Mouse (Mus musculus): Measurements from ENCODE around the gene Mrc1. TPM values are rescaled to one million over a fixed set of nuclear protein-coding genes. Genes with fewer than 3 reads are reported as not detected.

Mrc1 gene
- polyA plus RNA-seq, 1 experiment from 2014 or later: 6.0 TPM

GRCm38 (mm10) chr2:14315113-14315512 lies 85.9 kb downstream of the Mrc1 start:
- whole genome bisulfite sequencing: 93% methylated on average over 3 of the region's 3 CpGs
- Histone ChIP-seq H3K27ac (ENCODE audit: low read length) (no peak overlapping the region), H3K27me3 (ENCODE audit: control insufficient read depth, insufficient read depth, low read depth, low read length) (no peaks in the 10 kb centered on the region), H3K9me3 (replicated peaks; ENCODE audit: control insufficient read depth, low read length, poor library complexity, severe bottlenecking) (peaks cover 8% of the 10 kb centered on the region; the same call in 1 of the 2 replicates), H3K9ac (ENCODE audit: low read depth, low read length) (no peak overlapping the region), H3K4me3 (ENCODE audit: low read depth, low read length) (no peak overlapping the region), H3K36me3 (ENCODE audit: control insufficient read depth, insufficient read depth, low read length) (no peaks in the 10 kb centered on the region), H3K4me1 (ENCODE audit: control insufficient read depth, insufficient read depth, low read length) (no peaks in the 10 kb centered on the region; the same call in 1 of the 2 replicates), H3K4me2 (ENCODE audit: low read length) (no peak overlapping the region)
- no peak for ATAC-seq

GRCm38 (mm10) chr2:14341652-14342308 lies 112.6 kb downstream of the Mrc1 start:
- Histone ChIP-seq H3K36me3 (ENCODE audit: control insufficient read depth, insufficient read depth, low read length) (no peaks in the 10 kb centered on the region), H3K4me2 (ENCODE audit: low read length) (no peak overlapping the region; the same call in 1 of the 2 replicates), H3K27ac (ENCODE audit: low read length) (peak overlapping the region; percentile 10; the same call in 1 of the 2 replicates), H3K27me3 (ENCODE audit: control insufficient read depth, insufficient read depth, low read depth, low read length) (no peaks in the 10 kb centered on the region), H3K4me1 (ENCODE audit: control insufficient read depth, insufficient read depth, low read length) (no peaks in the 10 kb centered on the region; the same call in 1 of the 2 replicates), H3K4me3 (ENCODE audit: low read depth, low read length) (no peak overlapping the region), H3K9me3 (replicated peaks; ENCODE audit: control insufficient read depth, low read length, poor library complexity, severe bottlenecking) (no peaks in the 10 kb centered on the region), H3K9ac (ENCODE audit: low read depth, low read length) (no peak overlapping the region)
- WGBS: 76% methylated on average over 14 of the region's 14 CpGs
- peak; percentile 91 for ATAC-seq

GRCm38 (mm10) chr2:14342309-14342839 lies 113.2 kb downstream of the Mrc1 start:
- Histone ChIP-seq H3K9me3 (replicated peaks; ENCODE audit: control insufficient read depth, low read length, poor library complexity, severe bottlenecking) (no peaks in the 10 kb centered on the region), H3K36me3 (ENCODE audit: control insufficient read depth, insufficient read depth, low read length) (no peaks in the 10 kb centered on the region), H3K4me1 (ENCODE audit: control insufficient read depth, insufficient read depth, low read length) (no peaks in the 10 kb centered on the region; the same call in 1 of the 2 replicates), H3K4me3 (ENCODE audit: low read depth, low read length) (no peak overlapping the region), H3K27ac (ENCODE audit: low read length) (peak overlapping the region; percentile 10; the same call in 1 of the 2 replicates), H3K4me2 (ENCODE audit: low read length) (no peak overlapping the region), H3K27me3 (ENCODE audit: control insufficient read depth, insufficient read depth, low read depth, low read length) (no peaks in the 10 kb centered on the region), H3K9ac (ENCODE audit: low read depth, low read length) (no peak overlapping the region)
- no peak for ATAC-seq
- WGBS: 87% methylated on average over 8 of the region's 8 CpGs

MicroRNA genes within 50 kb of the gene (microRNA counts, 519-probe panel; counts per million panel counts)
- 1,838 counts per million, percentile 39 among the panel's probes with 10 or more counts for microRNA mmu-miR-511

Small RNA genes lying within 50 kb of the gene (microRNA-seq; reads per million reads assigned to microRNA genes)
- gene Mir511: 2.8 reads per million, percentile 12 among the genes with 10 or more reads in this experiment

Other genes with a start within 250 kb of the Mrc1 start
- gene Hacd1, start 173.3 kb upstream of the Mrc1 start, polyA plus RNA-seq (2015; fragmentation: Nextera tagmentation; extraction: Ambion mirVana): 74.7 and 81.8 TPM in 2 replicates
- gene Stam, start 155.3 kb upstream of the Mrc1 start, polyA plus RNA-seq (2015; fragmentation: Nextera tagmentation; extraction: Ambion mirVana): 141 and 147 TPM in 2 replicates
- 0.17 and 0.18 TPM in 2 replicates for gene Tmem236, start 54.9 kb upstream of the Mrc1 start, polyA plus RNA-seq (2015; fragmentation: Nextera tagmentation; extraction: Ambion mirVana)
- gene Slc39a12, start 158.9 kb downstream of the Mrc1 start, polyA plus RNA-seq (2015; fragmentation: Nextera tagmentation; extraction: Ambion mirVana): 2.6 and 4.7 TPM in 2 replicates

Data from midbrain, embryonic 16.5 days (tissue).